Mouse (Mus musculus) hindbrain, postnatal 0 days (tissue): ENCODE data around the gene Kmt5b. TPM values are rescaled to one million over a fixed set of nuclear protein-coding genes. Genes with fewer than 3 reads are reported as not detected.
A peak's percentile ranks its signal among the peaks of the same experiment; 100 is the strongest.

Experiments used
- ATAC-seq: fragments of 200-750 bp; cut with Nextera tagmentation; 2 replicates; pipeline ENCODE4 v1.8.0; 2017; ENCODE audit warnings: mild to moderate bottlenecking, moderate TSS enrichment, moderate library complexity
- DNase-seq: peaks from one replicate; pipeline ENCODE4 v3.0.0-alpha.2; 2015; ENCODE audit warnings: low spot score
- H3K27ac ChIP-seq: fragments of 300-500 bp; sonication (generic); 2 replicates; pipeline ENCODE4 v1.5.1; 2014; ENCODE audit warnings: mild to moderate bottlenecking
- H3K27me3 ChIP-seq: fragments of 300-500 bp; sonication (generic); 2 replicates; pipeline ENCODE4 v1.6.1; 2014; ENCODE audit warnings: low read length, mixed read lengths; ENCODE audit not compliant: insufficient read depth
- H3K36me3 ChIP-seq: fragments of 300-500 bp; sonication (generic); 2 replicates; pipeline ENCODE4 v1.6.1; 2014; ENCODE audit warnings: low read length, mixed read lengths; ENCODE audit not compliant: insufficient read depth
- H3K4me1 ChIP-seq: fragments of 300-500 bp; sonication (generic); 2 replicates; pipeline ENCODE4 v1.6.1; 2014; ENCODE audit warnings: antibody characterized with exemption, low read length, mixed read lengths; ENCODE audit not compliant: insufficient read depth
- H3K4me2 ChIP-seq: fragments of 300-500 bp; sonication (generic); 2 replicates; pipeline ENCODE4 v1.6.1; 2014; ENCODE audit warnings: low read depth, mild to moderate bottlenecking, low read length, moderate library complexity, mixed read lengths
- H3K4me3 ChIP-seq: fragments of 300-500 bp; sonication (generic); 2 replicates; pipeline ENCODE4 v1.5.1; 2014; ENCODE audit warnings: low read length
- H3K9ac ChIP-seq: fragments of 300-500 bp; sonication (generic); replicated peaks from 2 replicates; pipeline ENCODE4 v1.6.1; 2014; ENCODE audit warnings: mild to moderate bottlenecking, low read length, moderate library complexity, mixed read lengths
- H3K9me3 ChIP-seq: fragments of 300-500 bp; sonication (generic); 2 replicates; pipeline ENCODE4 v1.6.1; 2016; ENCODE audit warnings: low read length, mixed read lengths
- CTCF ChIP-seq: IDR thresholded peaks from 2 replicates; pipeline ENCODE4 v1.5.1; 2016; ENCODE audit warnings: antibody characterized with exemption, control low read depth, low read depth
- WGBS: fragments of 180-500 bp; shearing (Covaris S2); extraction: QIAGEN DNeasy Blood & Tissue Kit; methylation state at CpG from one replicate; pipeline ENCODE4 v1.1.7; 2014; 5-methylcytosine and 5-hydroxymethylcytosine counted together
- polyA plus RNA-seq: library from polyadenylated mRNA; unstranded; fragments of >200 nt; fragmentation: Nextera tagmentation; extraction: Ambion mirVana; gene quantifications from 2 replicates; pipeline ENCODE4 v1.2.1, GENCODE M21; 2015
- total RNA-seq: library from RNA; depleted of rRNA; stranded (reverse); fragments of >200 nt; gene quantifications from 2 replicates; pipeline ENCODE4 v1.2.3, GENCODE M21; 2014; rRNA removed

The Kmt5b gene
- total and polyA plus RNA-seq, 2 experiments from 2014 or later = 32.8 to 43.5 TPM

DNA sequence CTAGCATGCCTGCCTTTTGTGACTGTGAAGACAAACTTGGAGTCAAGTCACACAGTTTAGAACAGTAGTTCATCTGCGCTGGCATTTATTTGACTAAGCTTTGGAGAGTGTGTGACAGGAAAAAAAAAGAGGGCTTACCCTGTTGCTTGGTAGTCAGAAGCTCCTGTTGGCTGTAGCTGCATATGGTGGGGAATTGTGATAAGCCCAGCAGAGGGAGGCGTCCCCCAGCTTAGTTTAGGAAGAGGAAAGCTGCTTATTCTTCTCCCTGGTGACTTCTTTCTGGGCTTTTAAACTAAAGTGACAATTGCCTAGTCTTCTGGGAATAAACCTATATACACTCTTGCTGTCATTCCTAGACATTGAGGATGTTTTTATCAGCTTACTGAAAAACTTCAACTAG, 95.5 kb downstream of the Kmt5b start:
- ATAC-seq (no peak), DNase-seq (no peak)
- Histone ChIP-seq H3K9me3 (no peaks in the 10 kb centered on the region), H3K4me1 (no peaks in the 10 kb centered on the region), H3K27ac (no peak overlapping the region), H3K9ac (no peak overlapping the region), H3K36me3 (no peaks in the 10 kb centered on the region), H3K27me3 (no peaks in the 10 kb centered on the region), H3K4me3 (no peak overlapping the region), H3K4me2 (no peak overlapping the region)
- peak; percentile 17 for TF ChIP-seq CTCF
- WGBS = 65% methylated on average over 2 of the region's 2 CpGs

DNA sequence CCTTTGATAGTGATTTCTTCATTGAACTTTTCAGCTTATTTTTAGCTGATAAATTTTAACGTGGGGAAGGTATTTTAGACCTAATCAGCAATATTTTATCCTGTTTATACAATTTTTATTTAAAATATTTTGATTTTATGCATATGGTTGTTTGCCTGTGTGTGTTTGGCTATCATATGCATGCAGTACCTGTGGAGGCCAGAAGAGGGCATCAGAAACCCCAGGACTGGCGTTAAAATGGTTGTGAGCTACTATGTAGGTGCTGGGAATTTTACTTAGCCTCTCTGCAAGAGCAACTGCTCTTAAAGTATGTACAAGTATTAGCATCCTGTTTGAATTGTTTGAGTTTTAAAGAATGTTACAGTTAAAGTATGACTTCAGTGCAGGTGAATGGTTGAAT, 97.7 kb downstream of the Kmt5b start:
- DNase-seq (no peak), ATAC-seq (no peak)
- H3K4me1 ChIP-seq = no peaks in the 10 kb centered on the region
- WGBS = 89% methylated on average over 2 of the region's 2 CpGs
- no peaks in the 10 kb centered on the region for H3K27me3 ChIP-seq
- H3K4me2 ChIP-seq = no peak overlapping the region
- no peak overlapping the region for H3K4me3 ChIP-seq
- no peaks in the 10 kb centered on the region for H3K36me3 ChIP-seq
- TF ChIP-seq CTCF = peak; percentile 54
- no peaks in the 10 kb centered on the region for H3K9me3 ChIP-seq
- H3K9ac ChIP-seq = no peak overlapping the region
- no peak overlapping the region for H3K27ac ChIP-seq

Other genes with a start within 250 kb of the Kmt5b start
- gene Ppp6r3, start 191.7 kb upstream of the Kmt5b start, total RNA-seq = 81.7 and 97.8 TPM in 2 replicates
- gene Ppp6r3, start 191.7 kb upstream of the Kmt5b start, polyA plus RNA-seq = 31.0 and 32.0 TPM in 2 replicates
- 16.4 and 17.6 TPM in 2 replicates for gene Lrp5, start 80.9 kb upstream of the Kmt5b start, total RNA-seq
- gene Lrp5, start 80.9 kb upstream of the Kmt5b start, polyA plus RNA-seq = 0.69 and 1.1 TPM in 2 replicates
- gene 1810055G02Rik, start 59.1 kb upstream of the Kmt5b start, total RNA-seq = 57.7 and 60.8 TPM in 2 replicates
- gene 1810055G02Rik, start 59.1 kb upstream of the Kmt5b start, polyA plus RNA-seq = 33.3 and 37.2 TPM in 2 replicates
- 57.3 and 68.9 TPM in 2 replicates for gene Chka, start 84.4 kb downstream of the Kmt5b start, total RNA-seq
- gene Chka, start 84.4 kb downstream of the Kmt5b start, polyA plus RNA-seq = 53.9 and 57.3 TPM in 2 replicates
- gene Tcirg1, start 139.7 kb downstream of the Kmt5b start, total RNA-seq = 35.4 and 44.0 TPM in 2 replicates
- gene Tcirg1, start 139.7 kb downstream of the Kmt5b start, polyA plus RNA-seq = 16.8 and 17.3 TPM in 2 replicates
- gene Ndufs8, start 145.4 kb downstream of the Kmt5b start, total RNA-seq = 212 and 221 TPM in 2 replicates
- gene Ndufs8, start 145.4 kb downstream of the Kmt5b start, polyA plus RNA-seq = 366 and 367 TPM in 2 replicates
- gene Aldh3b1, start 162.4 kb downstream of the Kmt5b start, total RNA-seq = 2.2 and 3.0 TPM in 2 replicates
- 3.5 and 4.3 TPM in 2 replicates for gene Aldh3b1, start 162.4 kb downstream of the Kmt5b start, polyA plus RNA-seq
- gene Unc93b1, start 167.8 kb downstream of the Kmt5b start, total RNA-seq = 12.8 and 19.9 TPM in 2 replicates
- gene Unc93b1, start 167.8 kb downstream of the Kmt5b start, polyA plus RNA-seq = 15.3 and 16.3 TPM in 2 replicates
- not detected in 2 replicates for gene Aldh3b3, start 191.2 kb downstream of the Kmt5b start, total RNA-seq
- gene Aldh3b3, start 191.2 kb downstream of the Kmt5b start, polyA plus RNA-seq = not detected in 2 replicates
- gene Aldh3b2, start 204.9 kb downstream of the Kmt5b start, total RNA-seq = 0.32 and 1.1 TPM in 2 replicates
- gene Aldh3b2, start 204.9 kb downstream of the Kmt5b start, polyA plus RNA-seq = 0.95 and 1.4 TPM in 2 replicates
- 3.3 and 7.3 TPM in 2 replicates for gene Acy3, start 219.1 kb downstream of the Kmt5b start, total RNA-seq
- gene Acy3, start 219.1 kb downstream of the Kmt5b start, polyA plus RNA-seq = 2.8 and 3.5 TPM in 2 replicates
- gene Tbx10, start 225.3 kb downstream of the Kmt5b start, total RNA-seq = not detected in 2 replicates
- gene Tbx10, start 225.3 kb downstream of the Kmt5b start, polyA plus RNA-seq = 0.36 and 0.39 TPM in 2 replicates
- gene Nudt8, start 233.2 kb downstream of the Kmt5b start, total RNA-seq = 23.5 and 29.1 TPM in 2 replicates
- 25.9 and 26.0 TPM in 2 replicates for gene Nudt8, start 233.2 kb downstream of the Kmt5b start, polyA plus RNA-seq
- gene Gm49405, start 233.2 kb downstream of the Kmt5b start, total RNA-seq = 2.5 and 3.5 TPM in 2 replicates
- gene Gm49405, start 233.2 kb downstream of the Kmt5b start, polyA plus RNA-seq = 2.1 and 2.2 TPM in 2 replicates
- gene Doc2g, start 235.9 kb downstream of the Kmt5b start, total RNA-seq = 3.7 and 3.9 TPM in 2 replicates
- gene Doc2g, start 235.9 kb downstream of the Kmt5b start, polyA plus RNA-seq = 3.5 and 3.7 TPM in 2 replicates
- 160 and 203 TPM in 2 replicates for gene Ndufv1, start 245.4 kb downstream of the Kmt5b start, total RNA-seq
- gene Ndufv1, start 245.4 kb downstream of the Kmt5b start, polyA plus RNA-seq = 285 and 291 TPM in 2 replicates